Mouse (Mus musculus) erythroblast, embryonic 14.5 days (primary cell): ENCODE data around the gene 2200002D01Rik.

Source experiments
- GATA1 ChIP-seq: IDR thresholded peaks from 2 replicates; pipeline ENCODE4 v1.6.1; 2012; ENCODE audit warnings: low read length, inconsistent platforms, mixed read lengths
- TAL1 ChIP-seq: IDR thresholded peaks from 3 replicates; pipeline ENCODE4 v1.6.1; 2012; ENCODE audit warnings: low read length, inconsistent platforms, mixed read lengths

- TF ChIP-seq TAL1 (no peak), GATA1 (no peak)
Observed at GRCm38 (mm10) chr7:29234661-29235060, 13.6 kb downstream of the 2200002D01Rik start.
